Mouse (Mus musculus) heart, embryonic 16.5 days (tissue): ENCODE data around the gene Tubb1. TPM values are rescaled to one million over a fixed set of nuclear protein-coding genes. Genes with fewer than 3 reads are reported as not detected.

Experiments
- ATAC-seq: fragments of 200-750 bp; cut with Nextera tagmentation; replicated peaks from 2 replicates; pipeline ENCODE4 v1.8.0; 2017; ENCODE audit warnings: moderate number of reproducible peaks; ENCODE audit not compliant: insufficient read depth, low FRiP score; ENCODE audit errors: extremely low read depth
- H3K27ac ChIP-seq: fragments of 300-500 bp; sonication (generic); 2 replicates; pipeline ENCODE4 v1.5.1; 2014; ENCODE audit warnings: mild to moderate bottlenecking, low read length, control low read depth, moderate library complexity
- H3K27me3 ChIP-seq: fragments of 300-500 bp; sonication (generic); 2 replicates; pipeline ENCODE4 v1.6.1; 2014; ENCODE audit warnings: low read length, mixed read lengths; ENCODE audit not compliant: control insufficient read depth, insufficient read depth
- H3K36me3 ChIP-seq: fragments of 300-500 bp; sonication (generic); 2 replicates; pipeline ENCODE4 v1.6.1; 2014; ENCODE audit not compliant: control insufficient read depth, insufficient read depth
- H3K4me1 ChIP-seq: fragments of 300-500 bp; sonication (generic); 2 replicates; pipeline ENCODE4 v1.6.1; 2014; ENCODE audit warnings: low read length, mixed read lengths; ENCODE audit not compliant: control insufficient read depth, insufficient read depth
- H3K4me2 ChIP-seq: fragments of 300-500 bp; sonication (generic); 2 replicates; pipeline ENCODE4 v1.6.1; 2014; ENCODE audit warnings: low read depth, mild to moderate bottlenecking, control low read depth, low read length
- H3K4me3 ChIP-seq: fragments of 300-500 bp; sonication (generic); 2 replicates; pipeline ENCODE4 v1.5.1; 2014; ENCODE audit warnings: mild to moderate bottlenecking, control low read depth, low read length
- H3K9ac ChIP-seq: fragments of 300-500 bp; sonication (generic); 2 replicates; pipeline ENCODE4 v1.6.1; 2014; ENCODE audit warnings: low read length, control low read depth
- H3K9me3 ChIP-seq: fragments of 300-500 bp; sonication (generic); replicated peaks from 2 replicates; pipeline ENCODE4 v1.6.1; 2016; ENCODE audit warnings: low read length; ENCODE audit not compliant: control insufficient read depth
- WGBS: fragments of 180-500 bp; shearing (Covaris S2); extraction: QIAGEN DNeasy Blood & Tissue Kit; methylation state at CpG from one replicate; pipeline ENCODE4 v1.1.7; 2014; 5-methylcytosine and 5-hydroxymethylcytosine counted together
- polyA plus RNA-seq: library from polyadenylated mRNA; unstranded; fragments of >200 nt; fragmentation: Nextera tagmentation; extraction: Ambion mirVana; gene quantifications from 2 replicates; pipeline ENCODE4 v1.2.1, GENCODE M21; 2015

Tubb1 gene
- polyA plus RNA-seq, 1 experiment from 2014 or later, result 2.5 TPM

DNA sequence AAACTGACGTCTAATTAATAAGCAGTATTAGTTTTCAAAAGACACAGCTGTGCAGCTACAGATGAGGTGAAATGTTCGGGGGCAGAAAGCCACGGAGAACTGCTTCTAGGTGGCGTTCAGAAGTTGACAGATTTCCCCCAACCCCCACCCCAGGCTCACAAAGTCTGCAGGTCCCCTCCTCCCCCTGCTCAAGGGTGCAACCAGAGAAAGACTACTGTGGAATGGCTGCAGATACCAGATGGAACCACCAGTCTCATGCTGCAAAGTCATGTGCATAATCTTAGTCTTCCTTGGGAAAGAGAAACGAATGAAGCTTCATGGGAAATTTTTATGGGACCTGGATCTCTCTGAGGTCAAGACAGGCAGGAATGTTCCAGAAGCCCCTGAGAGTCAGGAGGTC lies 51.8 kb downstream of the Tubb1 start:
- H3K4me1 ChIP-seq, result no peaks in the 10 kb centered on the region
- H3K36me3 ChIP-seq, result no peaks in the 10 kb centered on the region
- 45% methylated on average over 5 of the region's 5 CpGs for WGBS
- no peak overlapping the region for H3K4me3 ChIP-seq
- H3K9me3 ChIP-seq, result no peaks in the 10 kb centered on the region
- no peak overlapping the region for H3K27ac ChIP-seq
- no peak for ATAC-seq
- H3K4me2 ChIP-seq, result no peak overlapping the region; the same call in 1 of the 2 replicates
- H3K27me3 ChIP-seq, result no peaks in the 10 kb centered on the region
- no peak overlapping the region for H3K9ac ChIP-seq

DNA sequence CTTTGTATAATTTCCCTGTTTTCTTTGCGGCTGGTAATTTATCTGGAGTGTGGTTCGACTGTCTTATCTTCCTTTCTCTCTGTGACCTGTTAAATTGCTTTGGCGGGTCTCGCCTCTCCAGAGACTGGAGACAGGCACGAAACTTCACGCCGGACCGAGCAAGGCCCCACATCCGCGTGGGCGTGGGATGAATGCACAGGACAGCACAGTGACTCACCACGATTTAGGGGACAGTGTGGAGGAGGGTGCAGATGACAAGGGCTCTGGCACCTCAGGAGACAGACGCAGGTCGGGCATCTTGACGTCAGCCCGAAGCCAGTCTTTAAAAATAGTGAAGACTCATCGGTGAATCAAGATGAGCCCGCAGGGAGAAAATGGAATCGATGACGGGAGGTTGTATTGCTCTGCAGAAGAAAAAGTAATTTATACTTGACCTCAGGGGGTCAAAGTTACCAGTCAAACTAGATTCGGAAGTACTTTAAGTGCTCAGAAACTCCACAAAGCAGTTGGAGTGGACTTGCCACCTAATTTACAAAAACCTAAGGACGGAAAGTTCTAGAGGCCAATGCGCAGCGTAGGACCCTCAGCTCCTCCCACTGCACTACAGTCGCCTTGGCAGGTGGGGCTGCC lies 52.5 kb downstream of the Tubb1 start:
- Histone ChIP-seq H3K36me3 (no peaks in the 10 kb centered on the region), H3K4me2 (peak overlapping the region; percentile 38), H3K4me3 (no peak overlapping the region), H3K4me1 (no peaks in the 10 kb centered on the region), H3K9ac (no peak overlapping the region), H3K27ac (no peak overlapping the region), H3K9me3 (no peaks in the 10 kb centered on the region), H3K27me3 (no peaks in the 10 kb centered on the region)
- ATAC-seq, result no peak
- 46% methylated on average over 25 of the region's 25 CpGs for WGBS

Other genes with a start within 250 kb of the Tubb1 start
- 1,284 and 1,464 TPM in 2 replicates for gene Gnas, start 166.4 kb upstream of the Tubb1 start, polyA plus RNA-seq
- gene Gm20721, start 104.0 kb upstream of the Tubb1 start, polyA plus RNA-seq, result 33.4 and 41.6 TPM in 2 replicates
- 78.1 and 86.2 TPM in 2 replicates for gene Nelfcd, start 34.9 kb upstream of the Tubb1 start, polyA plus RNA-seq
- gene Ctsz, start 11.7 kb upstream of the Tubb1 start, polyA plus RNA-seq, result 123 and 131 TPM in 2 replicates
- gene Atp5e, start 13.4 kb downstream of the Tubb1 start, polyA plus RNA-seq, result 912 and 1,057 TPM in 2 replicates
- 146 and 162 TPM in 2 replicates for gene Prelid3b, start 22.4 kb downstream of the Tubb1 start, polyA plus RNA-seq
- 0.01 and 0.04 TPM in 2 replicates for gene Zfp831, start 192.8 kb downstream of the Tubb1 start, polyA plus RNA-seq